Mouse (Mus musculus) MN1 (cell line): Measurements from ENCODE around the gene Hydin.
"Not testable (repeated sequence)": the region's sequence is repeated elsewhere in the genome, so short reads cannot be mapped to it uniquely, and the experiment has no call there.

Source experiments
- DNase-seq: peaks from one replicate; pipeline ENCODE4 v3.0.0-alpha.2; 2016; ENCODE audit warnings: low spot score

The Hydin gene

DNA sequence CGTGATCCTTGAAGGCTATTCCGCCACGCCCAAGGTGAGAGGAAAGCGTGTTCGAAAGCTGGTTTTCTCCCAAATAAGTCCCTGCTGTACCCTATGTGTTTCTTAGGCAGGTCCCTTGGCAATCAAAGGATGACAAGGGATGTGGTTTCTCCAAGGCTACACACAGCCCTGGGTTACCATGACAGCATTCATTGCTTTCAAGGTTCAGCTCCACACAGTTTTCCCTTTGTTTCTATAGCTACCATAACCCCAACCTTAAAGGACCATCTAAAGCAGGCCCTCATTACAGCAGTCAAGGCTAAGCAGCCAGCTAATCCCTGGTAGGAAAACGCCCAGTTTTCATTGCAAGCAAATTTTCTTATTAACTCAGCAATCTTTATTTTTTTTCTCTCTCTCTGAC, 183.7 kb downstream of the Hydin start:
- no peak for DNase-seq

DNA sequence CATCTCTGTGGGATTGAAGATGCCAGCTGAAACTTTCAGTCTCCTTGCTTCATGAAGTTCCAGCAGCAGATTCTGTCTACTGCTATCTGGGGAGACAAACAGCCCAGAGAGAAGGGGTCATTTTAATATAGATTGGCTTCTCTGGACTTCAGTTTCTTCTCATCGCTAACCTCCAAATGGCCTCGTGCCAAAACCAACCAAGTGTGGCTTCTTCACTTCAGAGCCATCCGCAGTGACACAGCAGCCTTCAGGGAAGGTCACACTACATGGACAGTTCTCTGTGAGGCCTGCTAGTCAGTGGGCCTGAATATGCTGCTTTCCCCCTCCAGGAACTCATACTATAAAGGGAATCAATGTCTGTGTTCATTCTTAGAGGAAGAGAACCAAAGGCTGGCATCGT, 187.7 kb downstream of the Hydin start:
- DNase-seq = no peak

DNA sequence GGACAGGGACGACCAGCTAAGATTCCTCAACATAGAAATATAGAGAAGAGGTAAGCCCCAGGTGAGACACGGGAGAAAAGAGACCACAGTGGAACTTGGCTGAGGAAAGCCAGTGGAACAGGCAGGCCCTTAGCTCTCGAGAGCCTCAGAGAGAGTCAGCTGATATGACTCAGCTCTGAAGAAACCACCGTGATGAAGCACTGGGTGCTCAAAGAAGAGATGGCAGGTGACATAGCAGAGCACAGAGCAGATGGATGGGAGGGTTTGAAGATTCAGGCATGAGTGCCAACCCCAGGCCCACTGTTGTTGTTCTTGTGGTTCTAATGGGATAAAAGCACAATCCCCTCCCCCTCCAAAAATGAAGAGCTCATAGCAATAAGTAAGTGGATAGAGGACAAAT, 190.6 kb downstream of the Hydin start:
- DNase-seq = no peak

DNA sequence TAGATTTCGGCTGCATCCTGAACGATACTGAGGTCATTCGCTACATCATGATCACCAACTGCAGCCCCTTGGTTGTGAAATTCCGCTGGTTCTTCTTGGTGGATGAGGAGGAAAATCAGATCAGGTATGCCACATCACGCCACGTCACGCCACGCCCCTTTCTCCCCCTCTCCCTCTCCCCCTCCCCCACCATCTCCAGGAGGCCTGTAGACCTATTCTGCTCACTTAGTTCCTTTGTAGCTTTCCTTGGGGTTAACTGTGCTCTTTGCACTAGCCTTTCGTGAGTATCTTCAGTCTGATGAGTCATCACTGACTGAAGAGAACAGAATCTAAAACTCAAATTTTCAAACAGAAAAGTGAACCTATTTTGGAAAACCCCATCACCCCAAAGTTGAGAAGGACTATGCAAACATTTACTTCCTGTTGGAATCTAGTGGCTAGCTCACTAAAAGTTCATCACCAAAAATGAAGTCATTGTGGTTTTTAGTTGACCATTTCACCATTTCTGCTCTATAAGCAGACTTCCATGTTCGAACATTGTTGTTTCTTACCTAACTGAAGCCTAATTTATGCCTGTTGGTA, 195.9 kb downstream of the Hydin start:
- no peak for DNase-seq

DNA sequence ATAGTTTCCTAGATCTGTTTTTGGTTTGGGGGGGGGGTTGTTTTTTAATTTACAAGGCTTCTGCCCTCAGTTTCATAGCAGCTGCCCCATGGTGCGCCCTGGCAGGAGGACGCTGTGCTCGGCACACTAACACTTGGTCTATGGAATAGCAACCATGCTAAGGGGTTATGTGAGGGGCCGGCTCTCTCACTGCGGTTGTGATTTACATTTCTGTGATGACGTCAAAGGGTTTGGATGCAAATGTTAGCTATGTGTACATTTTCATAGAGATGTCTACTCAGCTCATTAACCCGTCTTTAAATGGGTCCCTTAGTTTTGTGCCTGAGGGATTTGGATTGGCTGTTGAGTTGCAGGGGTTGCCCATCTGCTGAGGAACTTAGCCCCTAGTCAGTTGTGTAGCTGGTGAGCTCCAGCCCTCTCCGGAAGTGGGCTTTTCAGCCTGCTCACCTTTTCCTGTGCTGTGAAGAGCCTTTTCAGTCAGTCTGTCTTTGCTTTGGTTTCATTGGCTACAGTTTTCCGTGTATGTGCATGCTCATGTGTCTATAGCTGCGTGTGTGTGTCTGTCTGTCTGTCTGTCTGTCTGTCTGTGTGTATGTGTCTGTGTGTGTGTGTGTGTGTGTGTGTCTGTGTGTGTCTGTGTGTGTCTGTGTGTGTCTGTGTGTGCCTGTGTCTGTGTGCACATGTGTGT, 197.1 kb downstream of the Hydin start:
- no peak for DNase-seq

DNA sequence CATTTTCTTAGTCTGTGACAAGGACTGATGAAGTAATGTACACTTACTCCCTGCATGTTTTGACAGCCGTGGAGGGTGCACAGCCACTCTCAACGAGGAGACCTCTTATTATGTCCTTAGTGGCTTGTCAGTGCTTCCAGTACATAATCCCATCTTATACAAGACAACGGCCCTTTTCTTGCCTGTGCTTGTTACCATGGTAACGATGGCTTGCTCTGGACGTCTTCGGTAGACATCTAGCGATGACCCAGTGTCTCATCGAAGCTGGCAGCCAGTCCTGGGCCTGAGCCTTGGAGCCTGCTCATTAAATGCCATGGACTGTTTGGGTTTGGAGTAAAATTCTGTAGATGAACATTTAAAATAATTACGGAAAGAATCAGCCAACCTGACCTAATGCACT, 198.8 kb downstream of the Hydin start:
- no peak for DNase-seq

DNA sequence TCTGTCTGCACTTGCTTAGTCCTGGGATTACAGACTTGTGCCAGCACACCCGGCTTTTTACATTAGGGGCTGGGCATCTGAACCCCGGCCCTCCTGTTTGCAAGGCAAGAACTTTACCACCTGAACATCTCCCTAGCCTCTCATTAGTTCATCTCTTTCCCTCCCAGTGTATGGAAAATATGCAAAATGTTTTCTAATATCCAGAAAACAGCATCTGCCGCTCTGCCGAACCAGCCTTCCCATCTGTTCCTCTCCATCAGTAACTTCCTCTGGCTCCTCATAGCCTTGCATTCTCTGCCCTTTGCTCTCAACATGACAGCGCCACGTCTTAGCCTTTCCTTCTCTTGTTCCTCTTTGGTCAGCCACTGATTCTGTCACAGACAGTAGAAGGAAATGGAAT, 210.5 kb downstream of the Hydin start:
- no peak for DNase-seq

DNA sequence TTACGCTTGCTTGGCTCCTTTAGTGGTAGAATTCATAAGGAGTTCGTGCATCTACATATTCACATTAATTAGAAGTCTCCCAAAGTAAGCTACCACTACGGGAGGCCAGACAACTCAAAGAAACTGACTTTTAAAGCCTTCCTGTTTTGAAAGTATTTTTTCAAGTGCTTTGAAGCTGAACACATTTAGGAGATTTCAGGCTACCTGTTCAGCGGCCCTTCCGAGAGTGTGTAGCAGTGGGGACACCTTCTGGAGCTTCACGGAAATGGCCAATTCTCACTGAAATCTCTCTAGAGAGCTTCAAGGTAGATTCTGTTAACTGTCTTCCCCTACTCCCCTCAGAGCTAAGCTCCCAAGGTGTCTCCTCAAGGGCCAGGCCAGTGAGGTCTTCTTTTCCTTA, 211.8 kb downstream of the Hydin start:
- DNase-seq = no peak

DNA sequence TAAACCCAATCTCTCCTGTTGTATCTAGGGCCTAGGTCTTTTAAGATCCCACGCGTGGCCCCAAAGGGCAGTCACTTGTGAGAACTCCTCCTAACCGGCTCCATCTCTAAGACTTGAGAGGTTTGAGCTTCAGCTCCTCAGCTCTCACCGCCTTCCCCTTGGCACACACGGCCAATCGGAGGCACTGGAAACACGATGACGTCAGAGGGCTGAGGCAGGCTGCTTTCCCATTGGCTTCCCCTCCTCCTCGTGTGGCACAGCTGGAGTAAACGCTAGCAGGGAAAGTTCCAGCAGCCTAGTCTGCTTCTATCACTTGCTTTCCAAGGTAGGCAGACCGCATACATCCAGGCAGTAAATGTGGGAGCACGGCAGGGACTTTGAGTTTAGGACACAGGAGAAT, 212.6 kb downstream of the Hydin start:
- DNase-seq = no peak

DNA sequence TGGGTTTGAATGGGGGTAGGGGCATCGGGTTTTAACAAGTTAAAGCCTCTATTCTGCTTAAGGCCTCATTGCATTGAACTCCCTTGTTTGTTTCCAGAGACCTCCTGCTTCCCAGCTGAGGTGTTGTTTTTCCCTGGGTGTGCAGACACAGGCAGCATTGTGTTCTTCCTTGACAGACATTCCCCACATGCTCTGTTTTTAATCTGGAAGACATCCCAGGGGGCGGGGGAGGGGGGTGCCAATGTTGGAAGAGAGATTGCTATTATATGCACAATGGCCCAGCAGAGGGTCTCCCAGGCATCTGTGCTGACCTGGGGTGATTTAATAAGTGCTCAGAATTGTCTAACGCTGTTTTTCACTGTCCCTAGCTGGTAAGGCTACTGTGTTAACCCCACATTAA, 215.5 kb downstream of the Hydin start:
- DNase-seq = no peak

DNA sequence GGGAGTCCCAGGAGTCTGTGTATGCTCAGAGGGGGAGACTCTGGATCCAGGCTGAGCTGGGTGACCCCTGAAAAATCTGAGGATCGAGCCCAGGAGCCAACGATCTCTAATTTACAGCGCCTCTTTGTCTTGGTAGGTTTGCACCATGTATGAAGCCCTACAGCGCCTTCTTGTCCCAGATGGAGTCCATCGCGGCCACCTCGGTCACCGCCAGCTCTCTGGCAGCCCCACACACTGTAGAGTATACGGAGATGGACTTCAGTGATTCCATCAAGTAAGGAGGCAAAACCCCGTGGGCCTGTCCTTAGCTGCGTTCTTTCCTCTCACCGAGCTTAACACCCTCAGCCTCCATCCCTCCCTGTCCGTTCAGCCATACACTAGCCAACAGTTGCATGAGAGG, 218.5 kb downstream of the Hydin start:
- no peak for DNase-seq

DNA sequence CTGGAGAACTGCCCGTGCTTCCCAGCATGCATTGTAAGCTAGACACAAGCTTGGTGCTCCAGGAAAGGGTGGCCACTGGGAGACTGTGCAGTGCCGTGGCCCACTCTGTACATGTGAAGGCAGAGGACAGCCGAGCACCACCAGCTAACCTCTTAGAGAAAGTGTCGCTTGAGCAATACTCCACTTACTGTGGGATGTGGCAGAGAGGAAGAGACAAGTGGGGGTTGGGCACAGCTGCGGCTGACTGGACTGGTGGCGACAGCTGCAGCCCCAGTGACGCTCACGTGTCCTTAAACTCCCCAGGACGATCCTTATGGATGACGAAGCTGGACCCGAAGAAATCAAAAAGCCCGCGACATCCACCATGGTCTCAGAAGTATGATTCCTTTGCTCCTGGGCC, 219.2 kb downstream of the Hydin start:
- DNase-seq = no peak

DNA sequence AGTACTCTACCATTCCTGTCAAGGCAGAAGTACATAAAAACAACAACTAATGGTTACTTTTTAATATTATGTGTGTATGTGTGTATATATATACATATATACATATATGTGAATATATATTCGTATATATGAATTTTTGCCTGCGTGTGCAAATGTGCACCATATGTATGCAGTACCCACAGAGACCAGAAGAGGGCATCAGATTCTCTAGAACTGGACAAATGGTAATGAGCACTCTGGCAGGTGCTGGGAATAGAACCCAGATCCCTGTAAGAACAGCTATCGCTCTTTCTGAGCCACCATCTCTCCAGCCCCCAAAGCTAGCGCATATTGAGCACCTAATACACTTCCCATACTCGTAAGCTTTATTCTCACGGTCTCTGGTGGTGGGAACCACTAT, 220.9 kb downstream of the Hydin start:
- no peak for DNase-seq

DNA sequence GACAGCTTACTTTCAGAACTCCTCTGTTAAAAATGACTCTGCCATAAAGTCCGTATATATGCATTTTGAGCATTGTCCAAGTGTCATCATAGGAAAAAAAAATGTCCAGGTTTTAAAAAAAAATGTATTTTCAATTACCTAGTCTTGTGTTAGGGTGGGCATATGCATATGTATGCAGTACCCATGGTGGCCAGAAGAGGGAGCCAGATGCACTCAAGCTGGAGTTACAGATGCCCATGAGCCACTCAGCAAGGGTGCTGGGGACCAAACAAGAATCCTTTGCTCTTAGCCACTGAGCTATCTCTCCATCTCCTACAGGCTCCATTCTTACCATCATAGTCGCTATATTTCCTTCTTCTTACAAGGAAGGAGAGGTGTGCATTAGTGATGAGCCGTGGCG, 222.6 kb downstream of the Hydin start:
- DNase-seq = no peak

DNA sequence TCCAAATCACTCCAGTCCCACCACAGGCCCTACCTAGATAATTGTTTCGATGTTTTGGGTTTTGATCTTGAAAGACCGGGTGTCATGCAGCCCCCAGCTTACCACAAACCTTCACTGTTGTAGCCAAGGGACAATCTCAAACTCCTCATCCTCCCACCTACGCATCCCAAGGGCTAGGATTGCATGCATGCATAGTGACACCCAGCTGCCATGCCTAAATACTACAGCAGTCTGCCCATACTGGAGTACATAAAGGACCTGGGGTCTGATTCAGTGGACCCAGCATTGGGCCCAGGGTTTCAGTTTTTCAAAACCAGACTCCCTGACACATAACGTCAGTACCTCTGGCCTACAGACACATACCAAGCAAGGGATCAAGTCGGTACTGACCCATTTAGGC, 224.3 kb downstream of the Hydin start:
- no peak for DNase-seq

DNA sequence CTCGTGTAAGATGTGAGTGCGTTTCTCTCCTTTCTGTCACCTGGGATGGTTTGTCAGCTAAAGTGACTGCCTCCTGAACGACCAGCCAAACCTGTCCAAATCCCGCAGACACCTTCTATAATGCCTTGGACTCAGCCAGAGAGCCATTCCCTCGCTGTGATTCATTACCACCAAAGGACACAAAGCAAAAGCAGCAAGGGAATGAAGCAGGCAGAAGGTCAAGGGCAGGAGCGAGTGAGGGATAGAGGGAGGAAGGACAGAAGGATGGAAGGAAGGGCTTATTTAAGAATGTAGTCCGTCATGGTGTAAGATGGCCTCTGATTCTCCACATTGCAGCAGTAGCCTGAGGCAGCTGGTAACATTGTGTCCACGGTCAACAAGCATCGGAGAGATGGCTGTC, 229.5 kb downstream of the Hydin start:
- DNase-seq = no peak

DNA sequence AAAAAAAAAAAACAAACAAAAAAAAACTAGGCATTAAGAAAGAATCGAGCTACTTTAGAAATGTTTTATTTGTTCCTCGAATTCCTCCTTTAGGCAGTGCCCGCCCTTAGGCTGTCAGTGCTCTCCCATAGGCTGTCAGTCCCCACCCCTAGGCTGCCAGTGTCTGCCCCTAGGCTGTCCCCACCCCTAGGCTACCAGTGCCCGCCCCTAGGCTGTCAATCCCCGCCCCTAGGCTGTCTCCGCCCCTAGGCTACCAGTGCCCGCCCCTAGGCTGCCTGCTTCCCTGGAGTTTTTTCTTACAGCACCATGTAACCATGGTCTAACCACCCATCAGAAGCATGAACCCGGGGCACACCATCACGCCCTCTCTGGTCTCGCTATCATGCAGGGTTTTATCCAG, 233.5 kb downstream of the Hydin start:
- no peak for DNase-seq

DNA sequence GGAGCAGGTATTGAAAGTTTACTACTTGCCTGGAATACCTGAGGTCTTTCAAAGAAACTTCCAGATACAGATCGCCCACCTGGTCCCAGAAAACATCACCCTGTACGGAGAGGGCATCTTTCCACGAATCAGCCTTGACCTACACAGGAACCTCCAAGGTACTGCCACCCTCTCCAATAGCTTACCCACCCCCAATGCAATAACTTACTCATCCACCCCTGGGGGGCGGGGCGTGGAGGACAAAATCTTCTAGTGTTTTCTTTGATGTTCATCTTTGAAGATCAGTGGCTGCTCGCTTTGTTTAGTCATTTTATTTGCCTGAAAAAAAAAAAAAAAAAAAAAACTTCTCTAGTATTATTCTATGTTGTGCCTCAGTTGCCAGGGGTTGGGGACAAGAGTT, 233.9 kb downstream of the Hydin start:
- no peak for DNase-seq

DNA sequence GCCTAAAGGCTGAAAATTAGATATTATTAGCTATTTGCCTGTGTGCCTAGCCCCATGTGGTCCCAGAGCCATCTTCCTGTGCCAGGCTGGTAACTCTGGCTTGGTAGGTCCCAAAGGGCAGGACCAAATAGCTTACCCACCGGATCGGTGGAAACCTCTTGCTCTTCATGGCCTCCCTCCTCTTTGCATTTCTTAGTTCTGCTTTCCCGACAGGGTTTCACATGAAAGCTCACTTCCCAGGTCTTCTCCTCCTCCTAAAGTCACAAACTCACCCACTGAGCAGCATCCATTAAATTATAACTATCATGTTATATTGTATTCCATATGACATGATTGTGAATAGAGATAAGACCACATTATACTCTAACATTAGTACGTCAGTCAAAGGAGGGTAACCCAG, 234.6 kb downstream of the Hydin start:
- no peak for DNase-seq

DNA sequence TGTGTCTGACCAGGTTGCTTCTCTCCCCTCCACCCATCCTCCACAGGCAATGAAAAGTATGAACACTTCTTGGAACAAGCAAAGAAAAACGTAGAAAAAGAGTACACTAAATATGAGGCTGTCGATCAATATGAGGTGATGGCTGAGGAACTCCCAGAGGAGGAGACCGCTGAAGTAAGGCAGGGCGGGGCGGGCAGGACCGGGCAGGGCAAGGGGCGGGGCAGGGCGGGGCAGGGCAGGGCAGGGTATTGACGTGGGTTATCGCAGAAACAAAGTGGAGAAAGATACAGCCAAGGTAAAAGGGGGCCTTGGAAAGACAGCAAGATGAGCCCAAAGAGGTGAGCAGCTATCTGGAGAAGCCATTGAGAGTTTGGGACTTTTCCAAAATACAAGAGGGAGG, 236.1 kb downstream of the Hydin start:
- DNase-seq = no peak

DNA sequence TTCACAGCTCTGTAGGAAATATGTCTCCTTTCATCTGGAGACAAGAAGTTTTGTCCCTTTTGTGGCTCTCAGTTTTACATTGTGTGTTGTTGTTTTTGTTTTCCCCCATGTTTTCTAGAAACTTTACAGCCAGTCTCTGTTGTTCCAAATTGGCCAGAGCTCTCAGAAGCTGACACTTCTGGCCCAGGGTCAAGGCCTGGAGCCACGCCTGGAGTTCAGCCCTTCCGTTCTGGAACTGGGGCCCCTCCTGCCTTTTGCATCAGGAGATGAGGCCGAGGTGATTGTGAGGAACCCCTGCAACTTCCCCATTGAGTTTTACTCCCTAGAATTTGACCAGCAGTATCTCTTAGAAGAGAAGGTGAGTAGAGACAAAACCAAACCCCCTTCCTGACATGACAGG, 242.0 kb downstream of the Hydin start:
- DNase-seq = no peak

DNA sequence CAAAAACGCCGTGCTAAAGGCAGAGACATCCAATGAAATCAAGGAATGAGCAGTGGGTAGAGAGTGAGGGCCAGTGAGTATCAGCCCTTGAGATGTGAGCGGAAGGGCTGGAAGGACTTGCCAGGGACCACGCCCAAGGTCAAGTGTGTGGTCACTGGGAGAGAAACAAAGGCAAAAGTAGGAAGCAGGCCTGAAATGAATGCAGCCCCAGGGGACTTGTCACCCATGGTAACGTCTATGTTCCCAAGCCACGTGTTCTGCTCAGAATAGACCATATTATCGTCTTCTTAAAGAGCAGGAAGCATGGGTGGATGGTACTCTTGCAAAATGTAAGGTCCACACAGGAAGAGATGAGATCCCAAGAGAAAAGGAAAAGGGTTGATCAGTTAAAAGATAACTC, 253.0 kb downstream of the Hydin start:
- DNase-seq = no peak

DNA sequence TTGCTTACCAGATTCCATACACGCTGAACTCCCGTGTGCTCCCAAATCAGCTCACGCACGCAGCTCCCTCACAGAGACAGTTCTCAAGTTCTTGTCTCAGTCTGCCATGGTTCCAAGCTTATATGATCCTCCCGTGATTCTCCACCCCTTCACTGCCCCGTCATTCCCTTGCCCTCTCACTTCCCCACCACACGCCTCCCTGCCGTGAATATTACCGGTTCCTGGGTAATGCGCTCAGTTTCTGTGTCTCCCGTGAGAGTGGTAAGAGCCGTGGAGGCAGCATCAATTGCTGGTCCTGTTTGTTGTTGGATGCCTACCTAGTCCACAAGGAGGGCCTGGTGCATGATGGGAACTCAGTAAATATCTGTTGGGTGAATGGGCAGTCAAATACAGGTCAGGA, 255.1 kb downstream of the Hydin start:
- DNase-seq = no peak

DNA sequence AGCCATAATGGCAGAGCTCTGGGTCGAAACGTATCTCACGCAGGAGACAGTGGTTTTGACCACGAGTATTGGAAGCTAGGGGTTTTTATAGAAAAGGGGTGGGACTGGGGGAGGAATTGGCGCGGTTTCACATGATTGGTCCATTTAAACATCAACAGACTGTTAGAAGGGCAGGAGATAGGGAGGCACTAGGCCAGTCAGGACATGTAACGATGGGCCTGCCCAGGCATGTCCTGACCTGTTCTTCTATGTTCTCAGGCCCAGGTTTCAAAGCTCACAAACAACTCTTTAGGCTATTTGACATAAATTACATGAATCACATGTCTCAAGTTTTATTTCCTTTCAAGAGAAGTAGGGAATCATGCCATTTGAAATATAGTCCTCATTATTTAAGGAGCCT, 255.7 kb downstream of the Hydin start:
- not testable (repeated sequence) for DNase-seq

DNA sequence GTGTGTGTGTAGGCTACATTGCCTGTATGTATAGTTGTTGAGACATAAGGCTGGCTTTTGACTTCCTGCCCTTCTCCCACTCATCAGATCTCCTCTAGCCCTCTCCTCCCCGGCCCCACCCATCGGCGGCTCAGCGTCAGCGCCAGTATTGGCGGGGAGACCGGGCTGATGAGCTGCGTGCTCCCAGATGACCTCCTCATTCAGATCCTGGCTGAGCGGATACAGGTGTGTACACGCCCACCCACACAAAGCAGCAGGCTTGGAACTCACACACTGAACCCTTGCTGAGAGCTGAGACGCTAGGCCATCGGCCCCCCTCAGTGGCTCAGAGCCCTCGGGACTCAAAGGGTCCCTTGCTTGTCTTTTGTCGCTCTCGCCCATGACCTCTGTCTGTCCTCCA, 256.2 kb downstream of the Hydin start:
- no peak for DNase-seq
